Mouse (Mus musculus): ENCODE measurements around the gene Cdc25a.

Gene Cdc25a

GRCm38 (mm10) chr9:109874797-109875691 lies at the start of gene Cdc25a:
Gene Cdc25a, plus strand, starts transcription at chr9:109875579.
- peak; percentile 94 to 97 for DNase-seq (ENCODE audit: low spot score in 2 of 2)

GRCm38 (mm10) chr9:109825739-109826138 lies 49.6 kb upstream of the Cdc25a start:
- no peak for DNase-seq (ENCODE audit: low spot score in 2 of 2)

GRCm38 (mm10) chr9:109826181-109826580 lies 49.2 kb upstream of the Cdc25a start:
- no peak for DNase-seq (ENCODE audit: low spot score in 2 of 2)

DNA sequence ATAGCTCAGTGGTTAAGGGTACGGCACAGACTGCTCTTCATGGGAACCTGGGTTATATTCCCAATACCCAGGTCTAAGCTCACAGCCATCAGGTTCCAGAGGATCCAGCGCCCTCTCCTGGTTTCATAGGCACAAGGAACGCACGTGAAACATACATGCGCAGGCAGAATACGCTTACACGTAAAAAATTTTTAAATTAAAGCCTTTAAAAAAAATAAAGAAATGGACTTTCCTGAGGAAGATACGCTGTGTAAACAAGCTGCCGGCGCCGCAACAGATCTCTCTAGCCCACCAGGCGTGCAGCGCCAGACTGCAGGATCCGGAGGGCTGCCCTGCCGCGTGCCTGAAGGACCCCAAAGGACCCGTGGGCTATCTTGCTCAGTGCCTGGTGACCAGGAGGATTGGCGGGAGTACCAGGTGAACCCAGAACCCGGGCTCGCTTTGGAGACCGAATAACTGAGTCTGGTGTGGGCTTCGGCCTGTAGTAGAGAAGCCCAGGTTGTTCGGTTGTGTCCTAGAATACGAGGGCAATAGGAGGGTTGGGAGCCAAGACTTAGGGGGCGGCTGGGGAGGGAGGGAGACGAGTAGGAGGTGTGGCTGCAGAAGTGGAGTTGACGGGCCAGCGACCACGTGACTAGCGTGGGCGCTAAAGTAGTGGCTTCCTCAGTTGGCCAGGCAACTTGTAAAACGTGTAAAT lies 42.8 kb upstream of the Cdc25a start, which contains the start of gene Nme6:
TSS of gene Nme6 (plus strand) at position 359 of the 697 bp plus-strand sequence.
- peak; percentile 62 to 76 for DNase-seq (ENCODE audit: low spot score in 2 of 2)

- DNase-seq (ENCODE audit: low spot score in 2 of 2) = no peak
Measured at GRCm38 (mm10) chr9:109833088-109833412, 42.3 kb upstream of the Cdc25a start.

DNA sequence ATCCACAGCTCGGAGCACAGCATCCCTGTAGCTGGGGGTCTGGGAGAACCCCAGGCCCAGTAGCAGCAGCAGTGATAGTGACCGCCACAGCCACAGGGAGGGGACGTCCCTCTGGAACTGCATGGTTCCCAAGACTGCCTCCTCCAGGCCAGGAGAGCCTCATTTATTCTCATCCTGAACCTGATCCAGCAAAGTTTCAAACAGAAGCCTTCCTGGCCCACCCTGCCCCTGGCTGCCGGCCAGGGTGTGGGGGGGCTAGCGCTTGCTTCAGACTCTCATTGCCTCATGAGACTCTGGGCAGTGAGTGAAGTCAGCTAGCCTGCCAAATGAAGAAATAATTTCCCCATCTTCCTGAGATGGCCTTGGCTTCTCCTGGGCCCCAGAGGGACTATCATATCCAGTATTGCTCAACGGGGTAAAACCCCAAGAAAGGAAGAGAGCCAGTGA lies 26.0 kb upstream of the Cdc25a start, which contains the start of gene Camp:
TSS of gene Camp (minus strand) at position 306 of the 447 bp plus-strand sequence.
- no peak for DNase-seq (ENCODE audit: low spot score in 2 of 2)

DNA sequence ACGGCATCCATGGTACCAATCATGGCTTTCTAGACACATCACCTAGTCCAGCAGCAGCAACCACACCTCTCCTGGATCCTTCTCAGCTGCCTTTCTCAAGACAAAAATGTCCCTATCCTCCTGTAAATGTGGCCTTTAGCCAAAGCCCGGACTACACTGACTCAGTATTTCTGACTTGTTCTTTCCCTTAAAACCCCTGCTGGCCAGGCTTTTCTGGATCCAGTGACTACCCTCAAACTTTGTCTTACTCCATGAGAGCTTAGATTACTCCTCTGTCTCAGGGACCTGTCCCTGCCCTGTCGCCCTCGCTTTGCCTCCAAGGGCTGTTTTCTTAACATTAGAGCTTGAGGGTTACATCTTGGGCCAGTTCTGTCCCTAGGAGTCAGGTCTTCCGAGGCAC lies 25.3 kb upstream of the Cdc25a start:
- DNase-seq (ENCODE audit: low spot score in 2 of 2) = no peak

DNA sequence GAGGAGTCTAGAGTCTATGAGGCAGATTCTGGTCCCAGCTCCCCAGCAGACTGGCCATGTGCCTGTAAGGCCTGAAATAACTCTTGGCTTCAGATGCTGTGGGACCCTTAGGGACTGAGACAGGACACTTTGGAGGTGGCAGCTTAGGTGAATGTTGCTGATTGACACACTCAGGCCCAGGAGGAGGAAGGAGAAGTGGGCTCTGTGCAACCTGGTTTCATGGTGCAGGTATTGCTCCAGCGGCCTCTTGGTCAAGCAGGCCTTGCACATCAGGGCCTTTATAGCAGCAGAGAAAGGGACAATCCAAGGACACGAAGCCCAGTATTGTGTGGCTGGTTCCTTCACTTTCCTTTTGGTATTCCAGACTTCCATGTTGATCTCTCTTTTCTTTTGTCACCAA lies 21.0 kb upstream of the Cdc25a start:
- no peak for DNase-seq (ENCODE audit: low spot score in 2 of 2)

- no peak for DNase-seq (ENCODE audit: low spot score in 2 of 2)
Measured at GRCm38 (mm10) chr9:109855947-109856346, 19.4 kb upstream of the Cdc25a start.

- DNase-seq (ENCODE audit: low spot score in 2 of 2) = peak; percentile 58 to 88
Measured at GRCm38 (mm10) chr9:109862397-109863044, 12.9 kb upstream of the Cdc25a start.

GRCm38 (mm10) chr9:109863085-109863484 lies 12.3 kb upstream of the Cdc25a start:
- DNase-seq (ENCODE audit: low spot score in 2 of 2) = no peak

DNA sequence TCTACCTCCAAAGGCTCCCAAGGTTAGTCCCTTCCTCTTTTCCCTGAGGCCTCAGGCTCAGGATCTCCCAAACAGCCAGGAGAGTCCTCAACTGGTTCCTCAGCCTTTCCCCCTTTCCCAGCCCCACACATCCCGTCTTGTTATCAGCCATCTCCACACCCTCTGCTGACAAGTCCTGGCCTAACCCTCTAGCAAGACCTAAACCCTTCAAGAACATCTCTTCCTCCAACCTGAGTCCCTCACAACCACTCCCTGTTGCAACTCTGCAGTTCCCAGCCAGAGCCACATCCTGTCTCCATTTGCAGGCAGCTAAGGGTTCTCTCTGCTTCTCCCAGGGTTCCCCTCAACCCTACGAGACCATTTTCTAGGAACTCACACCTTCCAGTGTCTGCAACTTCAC lies 9.2 kb upstream of the Cdc25a start:
- DNase-seq (ENCODE audit: low spot score in 2 of 2) = no peak

DNA sequence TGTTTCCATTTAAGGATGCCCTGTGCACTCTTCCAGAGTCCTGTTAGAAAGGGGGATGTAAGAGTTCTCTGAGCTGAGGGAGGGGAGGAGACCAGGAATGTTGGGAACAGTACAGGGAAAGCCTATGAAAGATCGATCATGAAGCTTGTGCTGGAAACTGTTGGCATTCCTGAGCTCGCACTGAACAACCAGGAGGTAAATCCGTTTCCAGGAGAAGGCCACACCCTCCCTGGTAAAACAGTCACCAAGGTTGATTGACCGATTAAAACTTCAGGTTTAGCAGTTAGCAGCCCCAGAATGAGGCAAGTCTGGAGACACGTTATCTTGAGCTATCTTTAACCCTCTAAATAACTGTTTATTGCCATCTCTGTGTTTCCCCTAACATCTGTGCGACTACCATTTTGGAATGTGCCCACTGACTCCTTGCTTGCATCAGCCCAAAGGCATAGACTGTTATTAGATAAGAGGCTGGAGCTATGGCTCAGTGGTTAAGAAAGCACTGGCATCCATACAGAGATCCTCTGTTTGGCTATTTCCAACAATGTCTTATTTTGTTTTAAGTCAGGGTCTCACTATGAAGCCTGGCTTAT lies 4.3 kb upstream of the Cdc25a start:
- no peak for DNase-seq (ENCODE audit: low spot score in 2 of 2)

DNA sequence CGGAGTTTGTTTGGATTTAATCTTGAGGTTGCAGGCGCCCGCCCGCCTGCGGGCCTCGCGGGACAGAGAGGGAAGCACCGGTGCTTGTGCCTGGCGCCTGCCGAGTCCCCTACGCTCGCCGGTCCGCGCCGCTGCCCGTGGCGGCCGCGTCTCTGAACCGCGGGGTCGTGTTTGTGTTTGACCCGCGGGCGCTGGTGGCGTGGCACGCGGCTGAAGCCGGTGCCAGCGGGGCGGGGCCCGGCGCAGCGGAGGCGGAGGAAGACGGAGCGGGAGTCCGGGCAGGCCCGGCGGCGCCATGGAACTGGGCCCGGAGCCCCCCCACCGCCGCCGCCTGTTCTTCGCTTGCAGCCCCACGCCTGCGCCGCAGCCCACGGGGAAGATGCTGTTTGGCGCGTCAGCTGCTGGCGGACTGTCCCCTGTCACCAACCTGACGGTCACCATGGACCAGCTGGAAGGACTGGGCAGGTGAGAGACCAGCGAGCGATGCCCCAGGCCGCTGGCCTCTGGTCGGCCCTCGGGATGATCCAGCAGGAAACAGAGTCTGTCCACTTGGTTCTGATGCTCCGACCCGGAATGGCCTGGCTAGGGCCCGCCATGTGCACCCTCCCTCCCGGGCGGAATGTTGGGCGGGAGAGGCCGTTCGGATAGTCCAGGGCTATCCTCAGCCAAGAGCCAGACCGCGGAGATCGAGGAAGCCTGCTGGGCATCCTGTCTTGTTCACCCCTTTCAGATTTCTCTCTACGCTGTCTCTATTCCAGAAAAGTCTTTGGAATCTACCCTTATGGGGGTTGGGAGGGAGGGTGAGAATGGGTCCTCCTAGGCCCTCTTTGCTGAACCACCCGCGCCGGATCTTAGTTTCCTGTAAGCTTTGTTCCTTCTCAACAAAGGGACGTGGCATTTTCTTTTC lies 569 bp downstream of the Cdc25a start:
- DNase-seq (ENCODE audit: low spot score in 2 of 2) = peak; percentile 41 to 55

- no peak for DNase-seq (ENCODE audit: low spot score in 2 of 2)
Measured at GRCm38 (mm10) chr9:109876756-109877155, 1.4 kb downstream of the Cdc25a start.

GRCm38 (mm10) chr9:109877666-109878065 lies 2.3 kb downstream of the Cdc25a start:
- no peak for DNase-seq (ENCODE audit: low spot score in 2 of 2)

DNA sequence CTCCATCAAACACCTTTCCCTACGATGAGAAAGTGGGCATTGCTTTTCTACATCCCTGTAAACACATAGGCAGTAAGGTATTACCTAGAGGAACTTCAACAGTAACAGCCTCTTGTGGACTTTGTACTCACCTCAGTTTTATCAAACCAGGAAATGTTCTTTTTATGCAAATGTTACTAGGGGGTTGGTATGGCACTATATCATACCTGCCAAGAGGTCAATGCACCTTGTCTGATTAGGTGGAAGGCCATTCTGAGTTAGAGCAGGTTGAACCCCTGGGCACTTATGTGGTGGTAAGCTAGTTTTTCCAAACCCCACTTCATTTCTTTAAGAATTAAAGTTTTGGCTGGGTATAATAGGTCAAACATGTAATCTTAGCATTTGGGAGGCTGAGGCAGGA lies 3.9 kb downstream of the Cdc25a start:
- no peak for DNase-seq (ENCODE audit: low spot score in 2 of 2)

GRCm38 (mm10) chr9:109886259-109886658 lies 10.9 kb downstream of the Cdc25a start:
- DNase-seq (ENCODE audit: low spot score in 2 of 2) = no peak

DNA sequence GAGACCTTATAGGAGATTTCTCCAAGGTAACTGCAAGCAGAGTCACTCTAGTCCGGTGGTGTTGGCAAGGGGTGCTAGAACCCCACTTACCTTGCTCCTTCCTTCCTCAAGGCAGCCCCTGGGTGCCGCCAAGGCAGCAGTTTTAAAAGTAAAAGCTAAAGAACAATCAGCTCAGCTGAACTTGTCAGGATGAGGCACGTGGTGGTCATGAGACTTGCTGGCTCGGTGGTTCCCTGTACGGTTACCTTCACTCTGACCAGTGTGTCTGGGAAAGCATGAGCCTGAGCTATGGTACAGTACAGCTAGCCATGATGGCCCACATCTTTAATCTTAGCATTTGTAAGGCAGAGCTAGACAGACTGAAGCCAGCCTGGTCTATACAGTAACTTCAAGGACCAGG lies 11.9 kb downstream of the Cdc25a start:
- no peak for DNase-seq (ENCODE audit: low spot score in 2 of 2)

DNA sequence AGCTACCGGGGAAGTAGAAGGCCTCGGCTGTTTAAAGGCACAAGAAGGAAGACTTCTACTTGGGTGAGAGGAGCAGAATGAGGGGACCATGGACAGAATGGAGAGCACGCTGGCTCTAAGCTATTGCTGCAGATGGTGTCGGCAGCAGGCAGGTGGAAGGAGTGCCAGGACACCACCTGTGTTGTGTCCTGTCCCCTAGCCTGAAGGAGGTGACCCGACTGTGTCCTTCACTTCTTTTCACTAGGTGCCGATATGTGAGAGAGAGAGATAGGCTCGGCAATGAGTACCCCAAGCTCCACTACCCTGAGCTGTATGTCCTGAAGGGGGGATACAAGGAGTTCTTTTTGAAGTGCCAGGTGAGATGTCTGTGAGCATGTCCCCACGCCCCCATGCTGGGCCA lies 16.1 kb downstream of the Cdc25a start:
- no peak for DNase-seq (ENCODE audit: low spot score in 2 of 2)
